Mouse (Mus musculus): Measurements from ENCODE around the gene Fancd2os. TPM values are rescaled to one million over a fixed set of nuclear protein-coding genes. Genes with fewer than 3 reads are reported as not detected.
A peak's percentile ranks its signal among the peaks of the same experiment; 100 is the strongest.

Fancd2os gene
- polyA plus RNA-seq, 1 experiment from 2014 or later, result 0.82 TPM

- Histone ChIP-seq H3K4me1 (ENCODE audit: control insufficient read depth, insufficient read depth, low read length) (no peaks in the 10 kb centered on the region), H3K27me3 (ENCODE audit: control insufficient read depth, insufficient read depth, low read length) (no peaks in the 10 kb centered on the region), H3K9me3 (ENCODE audit: control insufficient read depth, low read depth, low read length) (no peaks in the 10 kb centered on the region), H3K4me2 (replicated peaks; ENCODE audit: low read depth, low read length) (no peak overlapping the region), H3K4me3 (ENCODE audit: low read depth, low read length) (no peak overlapping the region), H3K36me3 (ENCODE audit: control insufficient read depth, insufficient read depth, low read length) (peaks cover 56% of the 10 kb centered on the region), H3K9ac (replicated peaks; ENCODE audit: low read depth, low read length) (no peak overlapping the region), H3K27ac (ENCODE audit: low read length) (no peak overlapping the region)
- no peak for ATAC-seq (ENCODE audit: insufficient number of reproducible peaks, insufficient read depth, low FRiP score, low read depth)
- 98% methylated on average over 7 of the region's 7 CpGs for whole genome bisulfite sequencing
Observed at GRCm38 (mm10) chr6:113614152-113614551, 13.6 kb upstream of the Fancd2os start.

DNA sequence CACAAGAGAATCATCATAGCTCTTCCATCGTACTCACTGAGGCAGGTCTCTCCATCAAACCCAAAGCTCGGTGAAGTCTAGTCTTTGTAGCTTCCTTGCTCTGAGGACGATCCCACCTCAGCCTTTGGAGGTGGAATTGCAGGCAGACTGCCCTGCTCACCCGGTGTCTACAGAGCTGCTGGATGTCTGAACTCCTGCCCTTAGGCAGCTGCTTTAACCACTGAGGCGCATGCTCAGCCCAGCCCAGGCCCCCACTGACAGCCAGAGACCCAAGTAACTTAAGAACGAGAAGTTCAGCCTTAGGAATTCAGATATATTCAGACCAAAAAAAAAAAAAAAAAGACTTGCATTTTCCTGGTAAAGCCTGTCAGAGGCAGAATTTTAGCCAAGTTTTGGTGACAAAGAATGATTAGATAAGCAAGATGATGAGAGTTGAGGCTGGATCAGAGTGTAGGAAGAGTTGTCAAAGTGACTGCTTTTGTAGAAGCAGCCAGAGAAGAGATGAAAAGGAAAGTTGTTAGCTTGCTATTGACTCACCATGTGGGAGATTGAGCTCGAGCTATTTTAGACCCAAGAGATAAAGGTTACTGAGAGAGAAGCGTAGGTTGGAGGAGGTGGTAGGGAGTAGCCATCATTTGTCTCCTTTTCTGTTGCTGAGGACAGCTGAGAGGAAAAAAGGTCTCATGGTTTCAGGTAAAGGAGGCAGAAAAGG, 11.9 kb upstream of the Fancd2os start:
- peaks cover 46% of the 10 kb centered on the region for H3K36me3 ChIP-seq (ENCODE audit: control insufficient read depth, insufficient read depth, low read length)
- no peaks in the 10 kb centered on the region for H3K27me3 ChIP-seq (ENCODE audit: control insufficient read depth, insufficient read depth, low read length)
- no peak overlapping the region for H3K4me2 ChIP-seq (replicated peaks; ENCODE audit: low read depth, low read length)

DNA sequence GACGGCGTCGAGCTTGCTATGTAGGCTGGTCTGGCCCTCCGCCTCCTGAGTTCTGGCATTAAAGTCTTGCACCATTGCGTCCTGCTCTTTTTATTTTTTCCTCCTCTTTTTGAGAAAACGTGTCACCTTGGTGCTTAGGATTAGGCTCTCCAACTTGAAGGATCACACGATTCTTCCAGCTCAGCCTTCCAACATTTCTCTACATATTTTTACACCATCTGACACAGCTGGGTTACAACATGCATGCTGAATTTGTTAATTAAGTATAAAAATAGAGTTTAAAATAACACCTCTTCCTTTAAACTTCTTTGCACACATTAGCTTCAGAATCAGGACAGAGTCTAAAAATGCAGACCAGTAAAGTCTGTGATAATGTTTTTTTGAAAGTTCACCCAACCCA, 8.8 kb upstream of the Fancd2os start:
- H3K27ac ChIP-seq (ENCODE audit: low read length), result no peak overlapping the region
- H3K4me3 ChIP-seq (ENCODE audit: low read depth, low read length), result no peak overlapping the region
- no peaks in the 10 kb centered on the region for H3K27me3 ChIP-seq (ENCODE audit: control insufficient read depth, insufficient read depth, low read length)
- H3K4me1 ChIP-seq (ENCODE audit: control insufficient read depth, insufficient read depth, low read length), result peaks cover 10% of the 10 kb centered on the region
- H3K9ac ChIP-seq (replicated peaks; ENCODE audit: low read depth, low read length), result no peak overlapping the region
- H3K9me3 ChIP-seq (ENCODE audit: control insufficient read depth, low read depth, low read length), result no peaks in the 10 kb centered on the region
- ATAC-seq (ENCODE audit: insufficient number of reproducible peaks, insufficient read depth, low FRiP score, low read depth), result no peak
- WGBS, result 89% methylated on average over 7 of the region's 7 CpGs
- H3K4me2 ChIP-seq (replicated peaks; ENCODE audit: low read depth, low read length), result no peak overlapping the region
- peaks cover 16% of the 10 kb centered on the region for H3K36me3 ChIP-seq (ENCODE audit: control insufficient read depth, insufficient read depth, low read length)

More for the DNA sequence above, 11.9 kb upstream of the Fancd2os start:
- ATAC-seq (ENCODE audit: insufficient number of reproducible peaks, insufficient read depth, low FRiP score, low read depth), result no peak
- WGBS, result 86% methylated on average over 8 of the region's 8 CpGs
- no peak overlapping the region for H3K9ac ChIP-seq (replicated peaks; ENCODE audit: low read depth, low read length)
- H3K9me3 ChIP-seq (ENCODE audit: control insufficient read depth, low read depth, low read length), result no peaks in the 10 kb centered on the region
- H3K4me3 ChIP-seq (ENCODE audit: low read depth, low read length), result no peak overlapping the region
- no peak overlapping the region for H3K27ac ChIP-seq (ENCODE audit: low read length)
- H3K4me1 ChIP-seq (ENCODE audit: control insufficient read depth, insufficient read depth, low read length), result no peaks in the 10 kb centered on the region

- H3K4me1 ChIP-seq (ENCODE audit: control insufficient read depth, insufficient read depth, low read length), result peaks cover 10% of the 10 kb centered on the region
- ATAC-seq (ENCODE audit: insufficient number of reproducible peaks, insufficient read depth, low FRiP score, low read depth), result no peak
- 67% methylated on average over 6 of the region's 6 CpGs for WGBS
- H3K36me3 ChIP-seq (ENCODE audit: control insufficient read depth, insufficient read depth, low read length), result peaks cover 12% of the 10 kb centered on the region; the same call in 1 of the 2 replicates
- no peak overlapping the region for H3K27ac ChIP-seq (ENCODE audit: low read length)
- no peak overlapping the region for H3K4me2 ChIP-seq (replicated peaks; ENCODE audit: low read depth, low read length)
- H3K9me3 ChIP-seq (ENCODE audit: control insufficient read depth, low read depth, low read length), result no peaks in the 10 kb centered on the region
- H3K27me3 ChIP-seq (ENCODE audit: control insufficient read depth, insufficient read depth, low read length), result no peaks in the 10 kb centered on the region
- H3K4me3 ChIP-seq (ENCODE audit: low read depth, low read length), result no peak overlapping the region
- H3K9ac ChIP-seq (replicated peaks; ENCODE audit: low read depth, low read length), result no peak overlapping the region
Observed at GRCm38 (mm10) chr6:113608871-113609270, 8.4 kb upstream of the Fancd2os start.

- Histone ChIP-seq H3K27me3 (ENCODE audit: control insufficient read depth, insufficient read depth, low read length) (no peaks in the 10 kb centered on the region), H3K9me3 (ENCODE audit: control insufficient read depth, low read depth, low read length) (no peaks in the 10 kb centered on the region), H3K27ac (ENCODE audit: low read length) (no peak overlapping the region; the same call in 1 of the 2 replicates), H3K36me3 (ENCODE audit: control insufficient read depth, insufficient read depth, low read length) (peaks cover 8% of the 10 kb centered on the region; the same call in 1 of the 2 replicates), H3K4me3 (ENCODE audit: low read depth, low read length) (peak overlapping the region; percentile 95), H3K9ac (replicated peaks; ENCODE audit: low read depth, low read length) (peak overlapping the region; percentile 90), H3K4me1 (ENCODE audit: control insufficient read depth, insufficient read depth, low read length) (peaks cover 13% of the 10 kb centered on the region), H3K4me2 (replicated peaks; ENCODE audit: low read depth, low read length) (peak overlapping the region; percentile 61)
- ATAC-seq (ENCODE audit: insufficient number of reproducible peaks, insufficient read depth, low FRiP score, low read depth), result no peak
- WGBS, result 3% methylated on average over 10 of the region's 10 CpGs
Observed at GRCm38 (mm10) chr6:113605224-113605545, 4.7 kb upstream of the Fancd2os start.

GRCm38 (mm10) chr6:113604432-113605223, 4.1 kb upstream of the Fancd2os start, which contains the start of gene Brk1:
Gene Brk1 (plus strand): TSS chr6:113604772.
- Histone ChIP-seq H3K4me2 (replicated peaks; ENCODE audit: low read depth, low read length) (peak within 1 kb of the TSS; percentile 61), H3K27me3 (ENCODE audit: control insufficient read depth, insufficient read depth, low read length) (no peaks in the 10 kb centered on the region), H3K9me3 (ENCODE audit: control insufficient read depth, low read depth, low read length) (no peaks in the 10 kb centered on the region), H3K4me3 (ENCODE audit: low read depth, low read length) (peak within 1 kb of the TSS; percentile 95), H3K4me1 (ENCODE audit: control insufficient read depth, insufficient read depth, low read length) (peaks cover 15% of the 10 kb centered on the region), H3K9ac (replicated peaks; ENCODE audit: low read depth, low read length) (peak within 1 kb of the TSS; percentile 90), H3K36me3 (ENCODE audit: control insufficient read depth, insufficient read depth, low read length) (peaks cover 3% of the 10 kb centered on the region; the same call in 1 of the 2 replicates), H3K27ac (ENCODE audit: low read length) (peak within 1 kb of the TSS; percentile 64)
- peak; percentile 92 for ATAC-seq (ENCODE audit: insufficient number of reproducible peaks, insufficient read depth, low FRiP score, low read depth)
- under 1% methylated on average over 65 of the region's 65 CpGs for WGBS

- H3K9ac ChIP-seq (replicated peaks; ENCODE audit: low read depth, low read length), result 0 out of 2 replicates have a peak overlapping the region, but pooled peaks have one; percentile 25
- H3K9me3 ChIP-seq (ENCODE audit: control insufficient read depth, low read depth, low read length), result no peaks in the 10 kb centered on the region
- peak overlapping the region; percentile 95 for H3K4me3 ChIP-seq (ENCODE audit: low read depth, low read length)
- peak overlapping the region; percentile 64; the same call in 1 of the 2 replicates for H3K27ac ChIP-seq (ENCODE audit: low read length)
- peak overlapping the region; percentile 61 for H3K4me2 ChIP-seq (replicated peaks; ENCODE audit: low read depth, low read length)
- 47% methylated on average over 12 of the region's 12 CpGs for WGBS
- no peaks in the 10 kb centered on the region for H3K27me3 ChIP-seq (ENCODE audit: control insufficient read depth, insufficient read depth, low read length)
- no peak for ATAC-seq (ENCODE audit: insufficient number of reproducible peaks, insufficient read depth, low FRiP score, low read depth)
- no peaks in the 10 kb centered on the region for H3K36me3 ChIP-seq (ENCODE audit: control insufficient read depth, insufficient read depth, low read length)
- peaks cover 15% of the 10 kb centered on the region for H3K4me1 ChIP-seq (ENCODE audit: control insufficient read depth, insufficient read depth, low read length)
Observed at GRCm38 (mm10) chr6:113603993-113604392, 3.5 kb upstream of the Fancd2os start.

DNA sequence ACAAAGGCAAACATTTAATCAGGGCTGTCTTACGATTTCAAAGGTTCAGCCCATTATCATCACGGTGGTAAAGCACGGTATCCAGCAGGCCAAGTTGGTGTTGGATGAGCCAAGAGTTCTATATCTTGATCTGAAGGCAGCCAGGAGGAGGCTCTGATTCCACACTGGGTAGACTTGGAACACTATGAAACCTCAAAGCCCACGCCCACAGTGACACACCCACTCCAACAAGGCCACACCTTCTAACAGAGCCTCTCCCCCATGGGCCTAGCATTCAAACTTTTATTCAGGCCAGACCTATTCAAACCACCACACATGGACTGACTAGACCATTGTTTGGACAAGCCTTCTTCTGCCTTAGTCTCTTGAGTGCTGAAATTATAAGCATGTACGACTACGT, 2.3 kb upstream of the Fancd2os start:
- 89% methylated on average over 6 of the region's 6 CpGs for WGBS

More for the DNA sequence above, 2.3 kb upstream of the Fancd2os start:
- Histone ChIP-seq H3K27ac (ENCODE audit: low read length) (no peak overlapping the region), H3K4me2 (replicated peaks; ENCODE audit: low read depth, low read length) (no peak overlapping the region), H3K4me3 (ENCODE audit: low read depth, low read length) (no peak overlapping the region), H3K4me1 (ENCODE audit: control insufficient read depth, insufficient read depth, low read length) (peaks cover 15% of the 10 kb centered on the region), H3K36me3 (ENCODE audit: control insufficient read depth, insufficient read depth, low read length) (no peaks in the 10 kb centered on the region), H3K9ac (replicated peaks; ENCODE audit: low read depth, low read length) (no peak overlapping the region), H3K9me3 (ENCODE audit: control insufficient read depth, low read depth, low read length) (no peaks in the 10 kb centered on the region), H3K27me3 (ENCODE audit: control insufficient read depth, insufficient read depth, low read length) (no peaks in the 10 kb centered on the region)
- ATAC-seq (ENCODE audit: insufficient number of reproducible peaks, insufficient read depth, low FRiP score, low read depth), result no peak

Data from stomach, embryonic 14.5 days (tissue).